Mouse (Mus musculus): ENCODE results near the gene Gpt2. TPM values are rescaled to one million over a fixed set of nuclear protein-coding genes. Genes with fewer than 3 reads are reported as not detected.

Gene Gpt2
- polyA plus RNA-seq, 1 experiment from 2014 or later: 46.2 TPM

GRCm38 (mm10) chr8:85464316-85464715 is 28.1 kb upstream of the Gpt2 start:
- no peak overlapping the region for H3K4me3 ChIP-seq
- H3K4me1 ChIP-seq: no peaks in the 10 kb centered on the region
- no peaks in the 10 kb centered on the region for H3K27me3 ChIP-seq (replicated peaks)
- H3K4me2 ChIP-seq (replicated peaks): no peak overlapping the region
- no peak overlapping the region for H3K27ac ChIP-seq
- no peak for ATAC-seq (ENCODE audit: low FRiP score, low read depth)
- no peaks in the 10 kb centered on the region for H3K9me3 ChIP-seq
- no peaks in the 10 kb centered on the region for H3K36me3 ChIP-seq
- H3K9ac ChIP-seq: no peak overlapping the region

GRCm38 (mm10) chr8:85466056-85466455 is 26.3 kb upstream of the Gpt2 start:
- Histone ChIP-seq H3K4me3 (no peak overlapping the region), H3K36me3 (no peaks in the 10 kb centered on the region), H3K9ac (no peak overlapping the region), H3K4me1 (no peaks in the 10 kb centered on the region), H3K9me3 (no peaks in the 10 kb centered on the region), H3K4me2 (replicated peaks) (no peak overlapping the region), H3K27me3 (replicated peaks) (no peaks in the 10 kb centered on the region), H3K27ac (no peak overlapping the region)
- 90% methylated on average over 4 of the region's 4 CpGs for WGBS
- no peak for ATAC-seq (ENCODE audit: low FRiP score, low read depth)

- no peak for ATAC-seq (ENCODE audit: low FRiP score, low read depth)
- Histone ChIP-seq H3K9me3 (no peaks in the 10 kb centered on the region), H3K27me3 (replicated peaks) (no peaks in the 10 kb centered on the region), H3K36me3 (no peaks in the 10 kb centered on the region), H3K9ac (no peak overlapping the region), H3K4me3 (no peak overlapping the region), H3K27ac (no peak overlapping the region), H3K4me1 (no peaks in the 10 kb centered on the region), H3K4me2 (replicated peaks) (no peak overlapping the region)
- WGBS: 87% methylated on average over 8 of the region's 8 CpGs
These were observed 21.6 kb upstream of the Gpt2 start for GRCm38 (mm10) chr8:85470753-85471152.

- no peak overlapping the region for H3K27ac ChIP-seq
- H3K36me3 ChIP-seq: no peaks in the 10 kb centered on the region
- no peaks in the 10 kb centered on the region for H3K4me1 ChIP-seq
- no peaks in the 10 kb centered on the region for H3K27me3 ChIP-seq (replicated peaks)
- no peaks in the 10 kb centered on the region for H3K9me3 ChIP-seq
- no peak overlapping the region for H3K4me2 ChIP-seq (replicated peaks)
- no peak overlapping the region for H3K9ac ChIP-seq
- H3K4me3 ChIP-seq: no peak overlapping the region
- WGBS: 79% methylated on average over 6 of the region's 6 CpGs
- ATAC-seq (ENCODE audit: low FRiP score, low read depth): no peak
These were observed 19.6 kb upstream of the Gpt2 start for GRCm38 (mm10) chr8:85472800-85473199.

- Histone ChIP-seq H3K4me3 (no peak overlapping the region), H3K27me3 (replicated peaks) (no peaks in the 10 kb centered on the region), H3K36me3 (no peaks in the 10 kb centered on the region), H3K27ac (no peak overlapping the region), H3K9me3 (no peaks in the 10 kb centered on the region), H3K4me1 (no peaks in the 10 kb centered on the region), H3K9ac (no peak overlapping the region), H3K4me2 (replicated peaks) (no peak overlapping the region)
- ATAC-seq (ENCODE audit: low FRiP score, low read depth): no peak
- 84% methylated on average over 4 of the region's 4 CpGs for WGBS
These were observed 19.1 kb upstream of the Gpt2 start for GRCm38 (mm10) chr8:85473246-85473645.

GRCm38 (mm10) chr8:85474924-85475323 is 17.5 kb upstream of the Gpt2 start:
- WGBS: 88% methylated on average over 3 of the region's 3 CpGs
- ATAC-seq (ENCODE audit: low FRiP score, low read depth): no peak

GRCm38 (mm10) chr8:85476970-85477545 is 15.3 kb upstream of the Gpt2 start:
- Histone ChIP-seq H3K27ac (no peak overlapping the region), H3K27me3 (replicated peaks) (0 out of 2 replicates have a peak, but pooled peaks cover 2% of the 10 kb centered on the region), H3K9me3 (no peaks in the 10 kb centered on the region), H3K4me1 (no peaks in the 10 kb centered on the region), H3K36me3 (no peaks in the 10 kb centered on the region), H3K9ac (no peak overlapping the region), H3K4me3 (no peak overlapping the region), H3K4me2 (replicated peaks) (no peak overlapping the region)
- 78% methylated on average over 4 of the region's 4 CpGs for WGBS
- ATAC-seq (ENCODE audit: low FRiP score, low read depth): no peak

More at GRCm38 (mm10) chr8:85474924-85475323, 17.5 kb upstream of the Gpt2 start:
- Histone ChIP-seq H3K27ac (no peak overlapping the region), H3K9me3 (no peaks in the 10 kb centered on the region), H3K36me3 (no peaks in the 10 kb centered on the region), H3K4me2 (replicated peaks) (no peak overlapping the region), H3K4me1 (no peaks in the 10 kb centered on the region), H3K27me3 (replicated peaks) (no peaks in the 10 kb centered on the region), H3K4me3 (no peak overlapping the region), H3K9ac (no peak overlapping the region)

GRCm38 (mm10) chr8:85478397-85478796 is 14.0 kb upstream of the Gpt2 start:
- Histone ChIP-seq H3K4me3 (no peak overlapping the region), H3K4me2 (replicated peaks) (no peak overlapping the region), H3K27me3 (replicated peaks) (0 out of 2 replicates have a peak, but pooled peaks cover 2% of the 10 kb centered on the region), H3K9me3 (no peaks in the 10 kb centered on the region), H3K9ac (no peak overlapping the region), H3K27ac (no peak overlapping the region), H3K36me3 (no peaks in the 10 kb centered on the region), H3K4me1 (no peaks in the 10 kb centered on the region)
- ATAC-seq (ENCODE audit: low FRiP score, low read depth): no peak
- WGBS: 79% methylated on average over 2 of the region's 2 CpGs

GRCm38 (mm10) chr8:85479710-85480109 is 12.7 kb upstream of the Gpt2 start:
- 81% methylated on average over 2 of the region's 2 CpGs for whole genome bisulfite sequencing

GRCm38 (mm10) chr8:85481900-85482299 is 10.5 kb upstream of the Gpt2 start:
- Histone ChIP-seq H3K4me1 (no peaks in the 10 kb centered on the region), H3K9me3 (no peaks in the 10 kb centered on the region), H3K27ac (no peak overlapping the region), H3K4me3 (no peak overlapping the region), H3K27me3 (replicated peaks) (0 out of 2 replicates have a peak, but pooled peaks cover 2% of the 10 kb centered on the region), H3K4me2 (replicated peaks) (peak overlapping the region; percentile 35; the same call in 1 of the 2 replicates), H3K36me3 (no peaks in the 10 kb centered on the region), H3K9ac (no peak overlapping the region)
- WGBS: 29% methylated on average over 10 of the region's 10 CpGs
- ATAC-seq (ENCODE audit: low FRiP score, low read depth): no peak

More at GRCm38 (mm10) chr8:85479710-85480109, 12.7 kb upstream of the Gpt2 start:
- ATAC-seq (ENCODE audit: low FRiP score, low read depth): no peak
- H3K36me3 ChIP-seq: no peaks in the 10 kb centered on the region
- no peak overlapping the region for H3K4me2 ChIP-seq (replicated peaks)
- no peaks in the 10 kb centered on the region for H3K9me3 ChIP-seq
- 0 out of 2 replicates have a peak, but pooled peaks cover 2% of the 10 kb centered on the region for H3K27me3 ChIP-seq (replicated peaks)
- H3K9ac ChIP-seq: no peak overlapping the region
- no peaks in the 10 kb centered on the region for H3K4me1 ChIP-seq
- H3K4me3 ChIP-seq: no peak overlapping the region
- H3K27ac ChIP-seq: no peak overlapping the region

GRCm38 (mm10) chr8:85482427-85482826 is 9.9 kb upstream of the Gpt2 start:
- WGBS: 70% methylated on average over 6 of the region's 6 CpGs
- Histone ChIP-seq H3K27ac (no peak overlapping the region), H3K9me3 (no peaks in the 10 kb centered on the region), H3K27me3 (replicated peaks) (0 out of 2 replicates have a peak, but pooled peaks cover 2% of the 10 kb centered on the region), H3K36me3 (no peaks in the 10 kb centered on the region), H3K9ac (no peak overlapping the region), H3K4me3 (no peak overlapping the region), H3K4me2 (replicated peaks) (no peak overlapping the region), H3K4me1 (no peaks in the 10 kb centered on the region)
- no peak for ATAC-seq (ENCODE audit: low FRiP score, low read depth)

- Histone ChIP-seq H3K36me3 (no peaks in the 10 kb centered on the region), H3K4me3 (no peak overlapping the region), H3K27ac (no peak overlapping the region), H3K4me1 (0 out of 2 replicates have a peak, but pooled peaks cover under 1% of the 10 kb centered on the region), H3K27me3 (replicated peaks) (no peaks in the 10 kb centered on the region), H3K9ac (no peak overlapping the region), H3K9me3 (no peaks in the 10 kb centered on the region), H3K4me2 (replicated peaks) (no peak overlapping the region)
- no peak for ATAC-seq (ENCODE audit: low FRiP score, low read depth)
- WGBS: 76% methylated on average over 20 of the region's 20 CpGs
These were observed 4.3 kb upstream of the Gpt2 start for GRCm38 (mm10) chr8:85487906-85488620.

- Histone ChIP-seq H3K4me3 (no peak overlapping the region), H3K4me1 (peaks cover 6% of the 10 kb centered on the region; the same call in 1 of the 2 replicates), H3K27ac (no peak overlapping the region), H3K9me3 (no peaks in the 10 kb centered on the region), H3K9ac (no peak overlapping the region), H3K4me2 (replicated peaks) (no peak overlapping the region), H3K36me3 (no peaks in the 10 kb centered on the region), H3K27me3 (replicated peaks) (no peaks in the 10 kb centered on the region)
- no peak for ATAC-seq (ENCODE audit: low FRiP score, low read depth)
These were observed 3.7 kb upstream of the Gpt2 start for GRCm38 (mm10) chr8:85488631-85489030.
